Mouse (Mus musculus): ENCODE measurements around the gene H2-T22.

GRCm38 (mm10) chr17:36000349-36000748 is 42.2 kb downstream of the H2-T22 start:
- no peak for TF ChIP-seq CTCF (IDR thresholded peaks at IDR 0.05; ENCODE audit: low read depth, low read length)
- no peak for TF ChIP-seq POLR2A (IDR thresholded peaks at IDR 0.05; ENCODE audit: borderline replicate concordance, low read depth, low read length)

Measured in bone marrow macrophage, adult 2 months (primary cell).